Mouse (Mus musculus) stomach, embryonic 15.5 days (tissue): ENCODE measurements around the gene 4930402F06Rik. TPM values are rescaled to one million over a fixed set of nuclear protein-coding genes. Genes with fewer than 3 reads are reported as not detected.

Source experiments
- ATAC-seq: fragments of 200-750 bp; cut with Nextera tagmentation; 2 replicates; pipeline ENCODE4 v1.8.0; 2017; ENCODE audit warnings: low read depth, moderate number of reproducible peaks, moderate TSS enrichment; ENCODE audit not compliant: insufficient read depth, low FRiP score
- H3K27ac ChIP-seq: fragments of 300-500 bp; sonication (generic); 2 replicates; pipeline ENCODE4 v1.5.1; 2015; ENCODE audit warnings: mild to moderate bottlenecking, inconsistent platforms
- H3K27me3 ChIP-seq: fragments of 300-500 bp; sonication (generic); replicated peaks from 2 replicates; pipeline ENCODE4 v1.6.1; 2015; ENCODE audit warnings: inconsistent platforms
- H3K36me3 ChIP-seq: fragments of 300-500 bp; sonication (generic); 2 replicates; pipeline ENCODE4 v1.6.1; 2015; ENCODE audit warnings: inconsistent platforms
- H3K4me1 ChIP-seq: fragments of 300-500 bp; sonication (generic); 2 replicates; pipeline ENCODE4 v1.6.1; 2015; ENCODE audit warnings: inconsistent platforms
- H3K4me2 ChIP-seq: fragments of 300-500 bp; sonication (generic); 2 replicates; pipeline ENCODE4 v1.6.1; 2015; ENCODE audit warnings: mild to moderate bottlenecking, inconsistent platforms
- H3K4me3 ChIP-seq: fragments of 300-500 bp; sonication (generic); replicated peaks from 2 replicates; pipeline ENCODE4 v1.5.1; 2015; ENCODE audit warnings: inconsistent platforms
- H3K9ac ChIP-seq: fragments of 300-500 bp; sonication (generic); 2 replicates; pipeline ENCODE4 v1.6.1; 2015; ENCODE audit warnings: inconsistent platforms
- H3K9me3 ChIP-seq: fragments of 300-500 bp; sonication (generic); 2 replicates; pipeline ENCODE4 v1.6.1; 2016; ENCODE audit warnings: inconsistent platforms
- WGBS: fragments of 180-500 bp; shearing (Covaris S2); methylation state at CpG from one replicate; pipeline ENCODE4 v1.1.7; 2015; 5-methylcytosine and 5-hydroxymethylcytosine counted together
- polyA plus RNA-seq: library from polyadenylated mRNA; unstranded; fragments of >200 nt; fragmentation: Nextera tagmentation; extraction: Ambion mirVana; gene quantifications from 2 replicates; pipeline ENCODE4 v1.2.1, GENCODE M21; 2015

4930402F06Rik gene
- not detected in 2 replicates for polyA plus RNA-seq

GRCm38 (mm10) chr2:35397096-35397495, at the start of gene 4930402F06Rik:
4930402F06Rik (minus strand) TSS chr2:35397175.
- H3K9ac ChIP-seq: no peak within 1 kb of the TSS
- H3K4me1 ChIP-seq: 0 out of 2 replicates have a peak, but pooled peaks cover 11% of the 10 kb centered on the region
- H3K4me3 ChIP-seq: no peak within 1 kb of the TSS
- WGBS: 63% methylated on average over 5 of the region's 5 CpGs
- no peaks in the 10 kb centered on the region for H3K36me3 ChIP-seq
- no peak within 1 kb of the TSS for H3K27ac ChIP-seq
- no peak within 1 kb of the TSS for H3K4me2 ChIP-seq
- H3K27me3 ChIP-seq: no peaks in the 10 kb centered on the region
- no peaks in the 10 kb centered on the region for H3K9me3 ChIP-seq
- peak; percentile 18; the same call in 1 of the 2 replicates for ATAC-seq

GRCm38 (mm10) chr2:35446300-35446699, 49.3 kb upstream of the 4930402F06Rik start:
- Histone ChIP-seq H3K4me3 (no peak overlapping the region), H3K36me3 (no peaks in the 10 kb centered on the region), H3K4me2 (no peak overlapping the region), H3K4me1 (peaks cover 68% of the 10 kb centered on the region), H3K9me3 (no peaks in the 10 kb centered on the region), H3K27ac (peak overlapping the region; percentile 81; the same call in 1 of the 2 replicates), H3K27me3 (no peaks in the 10 kb centered on the region), H3K9ac (no peak overlapping the region)
- ATAC-seq: no peak
- 71% methylated on average over 5 of the region's 5 CpGs for WGBS

DNA sequence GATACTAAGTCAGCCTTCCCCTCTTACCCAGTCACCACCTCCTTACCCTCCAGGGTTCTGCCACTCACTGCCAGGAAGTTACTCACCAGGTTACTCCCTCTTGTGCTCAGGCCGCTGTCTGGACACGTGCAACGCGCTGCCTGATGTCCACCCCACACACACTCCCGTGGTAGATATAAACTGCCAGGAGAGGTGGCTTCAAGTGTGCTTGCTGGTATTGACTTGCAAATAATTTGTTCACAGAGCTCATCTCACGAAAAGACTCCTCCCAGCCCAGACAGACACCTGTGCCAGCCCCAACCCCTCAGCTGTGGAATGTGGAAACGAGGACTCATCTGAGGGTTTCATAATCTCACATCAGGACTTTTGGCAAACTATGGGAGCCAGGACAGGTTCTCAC, 48.6 kb upstream of the 4930402F06Rik start:
- peak overlapping the region; percentile 81 for H3K27ac ChIP-seq
- H3K4me1 ChIP-seq: peaks cover 70% of the 10 kb centered on the region

GRCm38 (mm10) chr2:35444764-35445262, 47.8 kb upstream of the 4930402F06Rik start:
- H3K9ac ChIP-seq: no peak overlapping the region
- H3K27ac ChIP-seq: peak overlapping the region; percentile 81
- H3K9me3 ChIP-seq: no peaks in the 10 kb centered on the region
- H3K4me2 ChIP-seq: peak overlapping the region; percentile 32
- no peaks in the 10 kb centered on the region for H3K27me3 ChIP-seq
- H3K36me3 ChIP-seq: no peaks in the 10 kb centered on the region
- ATAC-seq: no peak
- 60% methylated on average over 6 of the region's 6 CpGs for WGBS
- H3K4me1 ChIP-seq: peaks cover 76% of the 10 kb centered on the region
- H3K4me3 ChIP-seq: no peak overlapping the region

More for the DNA sequence above, 48.6 kb upstream of the 4930402F06Rik start:
- Histone ChIP-seq H3K36me3 (no peaks in the 10 kb centered on the region), H3K4me2 (no peak overlapping the region), H3K27me3 (no peaks in the 10 kb centered on the region), H3K9me3 (no peaks in the 10 kb centered on the region), H3K4me3 (no peak overlapping the region), H3K9ac (no peak overlapping the region)
- WGBS: 61% methylated on average over 7 of the region's 7 CpGs
- ATAC-seq: no peak

- H3K9ac ChIP-seq: no peak overlapping the region
- H3K27me3 ChIP-seq: no peaks in the 10 kb centered on the region
- peak overlapping the region; percentile 81 for H3K27ac ChIP-seq
- no peak for ATAC-seq
- H3K9me3 ChIP-seq: no peaks in the 10 kb centered on the region
- no peak overlapping the region for H3K4me3 ChIP-seq
- WGBS: 45% methylated on average over 16 of the region's 16 CpGs
- H3K4me2 ChIP-seq: peak overlapping the region; percentile 32
- no peaks in the 10 kb centered on the region for H3K36me3 ChIP-seq
- peaks cover 74% of the 10 kb centered on the region for H3K4me1 ChIP-seq
Observed at GRCm38 (mm10) chr2:35443981-35444763, 47.2 kb upstream of the 4930402F06Rik start.

DNA sequence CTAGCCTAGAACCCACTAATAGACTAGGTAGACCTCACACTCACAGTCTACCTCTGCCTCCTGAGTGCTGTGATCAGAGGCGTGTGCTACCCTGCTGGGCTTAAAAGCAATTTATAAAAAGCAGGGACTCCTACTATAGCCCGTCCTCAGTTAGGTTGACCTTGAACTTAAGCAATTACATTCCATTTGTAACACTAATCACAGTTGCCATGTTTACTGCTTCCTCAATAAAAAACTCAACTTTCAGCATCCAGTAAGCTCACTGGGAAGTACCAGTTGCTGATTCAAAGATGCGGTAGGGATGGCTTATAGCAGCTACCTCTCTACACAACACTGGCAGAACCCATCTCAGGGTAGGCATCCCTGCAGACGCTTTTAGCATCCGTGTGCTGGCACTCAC, 46.4 kb upstream of the 4930402F06Rik start:
- no peak for ATAC-seq
- WGBS: 74% methylated on average over 5 of the region's 5 CpGs
- Histone ChIP-seq H3K27me3 (no peaks in the 10 kb centered on the region), H3K27ac (peak overlapping the region; percentile 81; the same call in 1 of the 2 replicates), H3K9me3 (no peaks in the 10 kb centered on the region), H3K4me2 (no peak overlapping the region), H3K4me3 (no peak overlapping the region), H3K9ac (no peak overlapping the region), H3K4me1 (peaks cover 67% of the 10 kb centered on the region), H3K36me3 (no peaks in the 10 kb centered on the region)

- Histone ChIP-seq H3K9ac (no peak overlapping the region), H3K27me3 (no peaks in the 10 kb centered on the region), H3K4me1 (peaks cover 54% of the 10 kb centered on the region), H3K4me3 (no peak overlapping the region), H3K27ac (peak overlapping the region; percentile 70), H3K4me2 (no peak overlapping the region), H3K36me3 (no peaks in the 10 kb centered on the region), H3K9me3 (no peaks in the 10 kb centered on the region)
- no peak for ATAC-seq
- WGBS: 74% methylated on average over 6 of the region's 6 CpGs
Observed at GRCm38 (mm10) chr2:35442079-35442478, 45.1 kb upstream of the 4930402F06Rik start.

DNA sequence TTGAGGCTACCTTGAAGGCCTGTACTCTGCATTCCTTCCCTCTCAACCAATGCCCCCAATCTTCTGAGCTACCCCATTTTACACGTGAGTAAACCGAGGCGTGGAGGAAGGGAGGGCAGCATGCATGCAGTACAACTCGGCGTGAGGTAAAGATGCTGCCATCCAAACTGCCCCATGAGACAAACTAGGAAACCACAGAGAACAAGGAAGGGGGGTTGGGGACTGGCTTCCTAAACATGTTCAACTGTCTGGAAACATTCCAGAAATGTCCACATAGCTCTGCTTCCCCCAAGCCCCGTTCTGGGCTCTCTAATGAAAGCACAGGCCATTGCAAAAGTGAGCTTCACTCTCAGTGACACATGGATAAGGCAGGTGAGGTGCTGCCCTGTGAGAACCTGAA, 44.4 kb upstream of the 4930402F06Rik start:
- no peak overlapping the region for H3K4me2 ChIP-seq
- H3K4me1 ChIP-seq: peaks cover 48% of the 10 kb centered on the region
- H3K9me3 ChIP-seq: no peaks in the 10 kb centered on the region
- 72% methylated on average over 6 of the region's 6 CpGs for WGBS
- ATAC-seq: no peak
- no peak overlapping the region for H3K9ac ChIP-seq
- peak overlapping the region; percentile 70 for H3K27ac ChIP-seq
- H3K27me3 ChIP-seq: no peaks in the 10 kb centered on the region
- H3K4me3 ChIP-seq: no peak overlapping the region
- H3K36me3 ChIP-seq: no peaks in the 10 kb centered on the region

- Histone ChIP-seq H3K4me2 (no peak overlapping the region), H3K27me3 (no peaks in the 10 kb centered on the region), H3K4me1 (peaks cover 40% of the 10 kb centered on the region), H3K27ac (peak overlapping the region; percentile 59; the same call in 1 of the 2 replicates), H3K9ac (no peak overlapping the region), H3K36me3 (no peaks in the 10 kb centered on the region), H3K4me3 (no peak overlapping the region), H3K9me3 (no peaks in the 10 kb centered on the region)
- no peak for ATAC-seq
- WGBS: 90% methylated on average over 3 of the region's 3 CpGs
Observed at GRCm38 (mm10) chr2:35440480-35440879, 43.5 kb upstream of the 4930402F06Rik start.

DNA sequence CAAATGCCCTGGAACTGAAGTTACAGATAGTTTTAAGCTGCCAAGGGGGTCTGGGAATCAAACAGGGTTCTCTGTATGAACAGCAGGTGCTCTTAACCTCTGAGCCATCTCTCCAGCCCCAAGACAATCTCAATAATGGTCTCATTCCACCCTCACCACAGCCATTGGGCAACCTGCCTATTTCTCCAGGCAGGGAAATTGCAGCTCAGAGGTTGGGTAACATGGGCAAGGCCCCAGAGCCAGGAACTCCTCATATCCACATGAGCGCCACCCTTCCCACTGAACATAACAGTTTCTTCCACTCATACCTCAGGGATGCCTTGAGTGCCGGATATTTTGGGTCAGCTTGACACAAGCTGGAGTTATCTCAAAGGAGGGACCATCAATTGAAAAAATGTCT, 40.8 kb upstream of the 4930402F06Rik start:
- WGBS: 91% methylated on average over 2 of the region's 2 CpGs
- H3K4me3 ChIP-seq: no peak overlapping the region
- H3K4me2 ChIP-seq: no peak overlapping the region
- H3K27ac ChIP-seq: no peak overlapping the region
- no peak overlapping the region for H3K9ac ChIP-seq
- no peaks in the 10 kb centered on the region for H3K36me3 ChIP-seq
- H3K27me3 ChIP-seq: no peaks in the 10 kb centered on the region
- no peak for ATAC-seq
- peaks cover 44% of the 10 kb centered on the region for H3K4me1 ChIP-seq
- no peaks in the 10 kb centered on the region for H3K9me3 ChIP-seq

GRCm38 (mm10) chr2:35434576-35435123, 37.7 kb upstream of the 4930402F06Rik start:
- Histone ChIP-seq H3K4me2 (no peak overlapping the region), H3K27me3 (no peaks in the 10 kb centered on the region), H3K27ac (peak overlapping the region; percentile 65), H3K36me3 (no peaks in the 10 kb centered on the region), H3K9me3 (no peaks in the 10 kb centered on the region), H3K4me3 (no peak overlapping the region), H3K9ac (no peak overlapping the region), H3K4me1 (peaks cover 35% of the 10 kb centered on the region)
- 67% methylated on average over 6 of the region's 6 CpGs for WGBS
- ATAC-seq: no peak

DNA sequence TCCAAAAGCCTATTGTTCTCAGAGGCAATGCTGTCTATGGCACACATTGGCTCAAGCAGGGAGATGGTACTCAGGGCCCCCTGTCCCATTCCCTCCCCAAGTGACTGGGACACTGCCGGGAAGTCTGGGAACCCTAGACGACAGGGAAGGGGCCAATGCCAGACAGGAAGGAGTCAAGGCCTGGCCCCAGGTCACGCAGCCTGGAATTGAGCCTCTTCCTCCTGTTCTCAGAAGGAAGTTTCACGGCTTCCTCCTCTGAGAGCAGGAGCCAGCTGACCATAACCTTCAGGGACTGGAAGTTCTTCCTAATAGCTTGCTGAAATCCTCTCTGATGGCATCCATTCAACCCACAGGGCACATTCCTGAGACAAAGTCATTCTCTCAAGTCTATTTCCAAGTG, 36.5 kb upstream of the 4930402F06Rik start:
- Histone ChIP-seq H3K4me2 (no peak overlapping the region), H3K36me3 (no peaks in the 10 kb centered on the region), H3K9me3 (no peaks in the 10 kb centered on the region), H3K27me3 (no peaks in the 10 kb centered on the region), H3K4me1 (peaks cover 35% of the 10 kb centered on the region), H3K9ac (no peak overlapping the region), H3K4me3 (no peak overlapping the region), H3K27ac (peak overlapping the region; percentile 81)
- no peak for ATAC-seq
- 60% methylated on average over 4 of the region's 4 CpGs for WGBS
